Mouse (Mus musculus): Measurements from ENCODE around the gene Nphp4. TPM values are rescaled to one million over a fixed set of nuclear protein-coding genes. Genes with fewer than 3 reads are reported as not detected.

Gene Nphp4
- polyA plus RNA-seq, 1 experiment from 2014 or later: 2.6 TPM

- no peak for ATAC-seq (ENCODE audit: insufficient number of reproducible peaks, low FRiP score, low TSS enrichment, low read depth)
- 72% methylated on average over 4 of the region's 4 CpGs for WGBS
- H3K4me1 ChIP-seq (ENCODE audit: control insufficient read depth, insufficient read depth, low read length): no peaks in the 10 kb centered on the region
- no peaks in the 10 kb centered on the region for H3K27me3 ChIP-seq (ENCODE audit: control insufficient read depth, insufficient read depth, low read length)
- H3K9me3 ChIP-seq (ENCODE audit: control insufficient read depth, low read length): no peaks in the 10 kb centered on the region
- H3K4me2 ChIP-seq (ENCODE audit: low read depth, severe bottlenecking): no peak overlapping the region
- no peaks in the 10 kb centered on the region for H3K36me3 ChIP-seq (ENCODE audit: control insufficient read depth, insufficient read depth, low read length)
- H3K4me3 ChIP-seq (ENCODE audit: low read depth, low read length): no peak overlapping the region
- no peak overlapping the region for H3K9ac ChIP-seq (ENCODE audit: low read length)
- DNase-seq (ENCODE audit: low spot score): no peak
- no peak overlapping the region for H3K27ac ChIP-seq (replicated peaks; ENCODE audit: low read depth, low read length)
Measured at GRCm38 (mm10) chr4:152579956-152580355, 103.5 kb downstream of the Nphp4 start.

- ATAC-seq (ENCODE audit: insufficient number of reproducible peaks, low FRiP score, low TSS enrichment, low read depth) (no peak), DNase-seq (ENCODE audit: low spot score) (no peak)
- Histone ChIP-seq H3K4me2 (ENCODE audit: low read depth, severe bottlenecking) (no peak overlapping the region), H3K9ac (ENCODE audit: low read length) (no peak overlapping the region), H3K9me3 (ENCODE audit: control insufficient read depth, low read length) (no peaks in the 10 kb centered on the region), H3K27ac (replicated peaks; ENCODE audit: low read depth, low read length) (no peak overlapping the region), H3K27me3 (ENCODE audit: control insufficient read depth, insufficient read depth, low read length) (no peaks in the 10 kb centered on the region), H3K4me1 (ENCODE audit: control insufficient read depth, insufficient read depth, low read length) (no peaks in the 10 kb centered on the region), H3K4me3 (ENCODE audit: low read depth, low read length) (no peak overlapping the region), H3K36me3 (ENCODE audit: control insufficient read depth, insufficient read depth, low read length) (no peaks in the 10 kb centered on the region)
- WGBS: 41% methylated on average over 6 of the region's 6 CpGs
Measured at GRCm38 (mm10) chr4:152582206-152582605, 105.7 kb downstream of the Nphp4 start.

- Histone ChIP-seq H3K27ac (replicated peaks; ENCODE audit: low read depth, low read length) (no peak overlapping the region), H3K36me3 (ENCODE audit: control insufficient read depth, insufficient read depth, low read length) (no peaks in the 10 kb centered on the region), H3K4me3 (ENCODE audit: low read depth, low read length) (no peak overlapping the region), H3K27me3 (ENCODE audit: control insufficient read depth, insufficient read depth, low read length) (no peaks in the 10 kb centered on the region), H3K4me1 (ENCODE audit: control insufficient read depth, insufficient read depth, low read length) (no peaks in the 10 kb centered on the region), H3K9ac (ENCODE audit: low read length) (no peak overlapping the region), H3K4me2 (ENCODE audit: low read depth, severe bottlenecking) (no peak overlapping the region), H3K9me3 (ENCODE audit: control insufficient read depth, low read length) (no peaks in the 10 kb centered on the region)
- DNase-seq (ENCODE audit: low spot score) (no peak), ATAC-seq (ENCODE audit: insufficient number of reproducible peaks, low FRiP score, low TSS enrichment, low read depth) (no peak)
- 76% methylated on average over 6 of the region's 6 CpGs for WGBS
Measured at GRCm38 (mm10) chr4:152583616-152584015, 107.1 kb downstream of the Nphp4 start.

- Histone ChIP-seq H3K4me3 (ENCODE audit: low read depth, low read length) (no peak overlapping the region), H3K4me2 (ENCODE audit: low read depth, severe bottlenecking) (no peak overlapping the region), H3K4me1 (ENCODE audit: control insufficient read depth, insufficient read depth, low read length) (no peaks in the 10 kb centered on the region), H3K36me3 (ENCODE audit: control insufficient read depth, insufficient read depth, low read length) (no peaks in the 10 kb centered on the region), H3K27ac (replicated peaks; ENCODE audit: low read depth, low read length) (no peak overlapping the region), H3K27me3 (ENCODE audit: control insufficient read depth, insufficient read depth, low read length) (no peaks in the 10 kb centered on the region), H3K9me3 (ENCODE audit: control insufficient read depth, low read length) (no peaks in the 10 kb centered on the region), H3K9ac (ENCODE audit: low read length) (no peak overlapping the region)
- 78% methylated on average over 15 of the region's 15 CpGs for WGBS
- ATAC-seq (ENCODE audit: insufficient number of reproducible peaks, low FRiP score, low TSS enrichment, low read depth) (no peak), DNase-seq (ENCODE audit: low spot score) (no peak)
Measured at GRCm38 (mm10) chr4:152585526-152585925, 109.0 kb downstream of the Nphp4 start.

- Histone ChIP-seq H3K4me2 (ENCODE audit: low read depth, severe bottlenecking) (no peak overlapping the region), H3K27ac (replicated peaks; ENCODE audit: low read depth, low read length) (no peak overlapping the region), H3K9ac (ENCODE audit: low read length) (no peak overlapping the region), H3K9me3 (ENCODE audit: control insufficient read depth, low read length) (no peaks in the 10 kb centered on the region), H3K36me3 (ENCODE audit: control insufficient read depth, insufficient read depth, low read length) (no peaks in the 10 kb centered on the region), H3K27me3 (ENCODE audit: control insufficient read depth, insufficient read depth, low read length) (no peaks in the 10 kb centered on the region), H3K4me3 (ENCODE audit: low read depth, low read length) (no peak overlapping the region), H3K4me1 (ENCODE audit: control insufficient read depth, insufficient read depth, low read length) (no peaks in the 10 kb centered on the region)
- DNase-seq (ENCODE audit: low spot score) (no peak), ATAC-seq (ENCODE audit: insufficient number of reproducible peaks, low FRiP score, low TSS enrichment, low read depth) (no peak)
- WGBS: 32% methylated on average over 4 of the region's 4 CpGs
Measured at GRCm38 (mm10) chr4:152586175-152586574, 109.7 kb downstream of the Nphp4 start.

- H3K9me3 ChIP-seq (ENCODE audit: control insufficient read depth, low read length): no peaks in the 10 kb centered on the region
- no peaks in the 10 kb centered on the region for H3K36me3 ChIP-seq (ENCODE audit: control insufficient read depth, insufficient read depth, low read length)
- H3K27me3 ChIP-seq (ENCODE audit: control insufficient read depth, insufficient read depth, low read length): no peaks in the 10 kb centered on the region
- no peak overlapping the region for H3K27ac ChIP-seq (replicated peaks; ENCODE audit: low read depth, low read length)
- ATAC-seq (ENCODE audit: insufficient number of reproducible peaks, low FRiP score, low TSS enrichment, low read depth) (no peak), DNase-seq (ENCODE audit: low spot score) (no peak)
- H3K4me3 ChIP-seq (ENCODE audit: low read depth, low read length): no peak overlapping the region
- 92% methylated on average over 5 of the region's 5 CpGs for WGBS
- no peak overlapping the region for H3K9ac ChIP-seq (ENCODE audit: low read length)
- H3K4me1 ChIP-seq (ENCODE audit: control insufficient read depth, insufficient read depth, low read length): no peaks in the 10 kb centered on the region
- no peak overlapping the region for H3K4me2 ChIP-seq (ENCODE audit: low read depth, severe bottlenecking)
Measured at GRCm38 (mm10) chr4:152604285-152604684, 127.8 kb downstream of the Nphp4 start.

- H3K27me3 ChIP-seq (ENCODE audit: control insufficient read depth, insufficient read depth, low read length): no peaks in the 10 kb centered on the region
- H3K4me1 ChIP-seq (ENCODE audit: control insufficient read depth, insufficient read depth, low read length): no peaks in the 10 kb centered on the region
- H3K27ac ChIP-seq (replicated peaks; ENCODE audit: low read depth, low read length): no peak overlapping the region
Measured at GRCm38 (mm10) chr4:152609196-152609595, 132.7 kb downstream of the Nphp4 start.

GRCm38 (mm10) chr4:152610026-152610425, 133.5 kb downstream of the Nphp4 start:
- H3K27me3 ChIP-seq (ENCODE audit: control insufficient read depth, insufficient read depth, low read length): no peaks in the 10 kb centered on the region
- no peak overlapping the region for H3K4me2 ChIP-seq (ENCODE audit: low read depth, severe bottlenecking)
- no peak for DNase-seq (ENCODE audit: low spot score)
- H3K4me3 ChIP-seq (ENCODE audit: low read depth, low read length): no peak overlapping the region
- H3K36me3 ChIP-seq (ENCODE audit: control insufficient read depth, insufficient read depth, low read length): no peaks in the 10 kb centered on the region
- H3K9me3 ChIP-seq (ENCODE audit: control insufficient read depth, low read length): no peaks in the 10 kb centered on the region
- no peaks in the 10 kb centered on the region for H3K4me1 ChIP-seq (ENCODE audit: control insufficient read depth, insufficient read depth, low read length)
- H3K27ac ChIP-seq (replicated peaks; ENCODE audit: low read depth, low read length): no peak overlapping the region
- 81% methylated on average over 9 of the region's 9 CpGs for WGBS
- no peak for ATAC-seq (ENCODE audit: insufficient number of reproducible peaks, low FRiP score, low TSS enrichment, low read depth)
- H3K9ac ChIP-seq (ENCODE audit: low read length): no peak overlapping the region

More at GRCm38 (mm10) chr4:152609196-152609595, 132.7 kb downstream of the Nphp4 start:
- Histone ChIP-seq H3K9ac (ENCODE audit: low read length) (no peak overlapping the region), H3K4me3 (ENCODE audit: low read depth, low read length) (no peak overlapping the region), H3K36me3 (ENCODE audit: control insufficient read depth, insufficient read depth, low read length) (no peaks in the 10 kb centered on the region), H3K4me2 (ENCODE audit: low read depth, severe bottlenecking) (no peak overlapping the region), H3K9me3 (ENCODE audit: control insufficient read depth, low read length) (no peaks in the 10 kb centered on the region)
- ATAC-seq (ENCODE audit: insufficient number of reproducible peaks, low FRiP score, low TSS enrichment, low read depth) (no peak), DNase-seq (ENCODE audit: low spot score) (no peak)
- WGBS: 94% methylated on average over 2 of the region's 2 CpGs

All from limb, embryonic 11.5 days (tissue).